21 mouse cellular contexts compared by ENCODE assay signal in genomic region chr17:28706697-28707096, GRCm38 (mm10). TPM values are rescaled to one million over a fixed set of nuclear protein-coding genes. Genes with fewer than 3 reads are reported as not detected.
DNase-seq lines count a peak whose midpoint lies in the region; ATAC-seq and TF ChIP-seq lines count a peak whose summit lies in the region.
"Had no signal": no experiment of that assay in that cellular context is flagged by ENCODE, and none has a peak within 500 bp of the region (broad histone marks: within the 10 kb centered on the region; RNA-seq: fewer than 3 reads in every experiment).

No protein-coding gene starts in this region.

- H3K4me3 ChIP-seq in kidney, adult 2 months (ENCODE audit: insufficient read depth, low read depth, low read length): no peak overlapping the region
- no peak overlapping the region for H3K4me3 ChIP-seq in kidney, embryonic 14.5 days (ENCODE audit: low read length)
- H3K4me3 ChIP-seq in megakaryocyte, embryonic 14.5 days (replicated peaks): peak overlapping the region; percentile 66
- no peak overlapping the region for H3K4me3 ChIP-seq in myocyte
- H3K4me3 ChIP-seq in forebrain, embryonic 13.5 days: no peak overlapping the region
- H3K4me3 ChIP-seq: forebrain, embryonic 10.5 days; heart, embryonic 10.5 days; hindbrain, embryonic 10.5 days; left cerebral cortex, adult 2 months; liver, embryonic 15.5 days; stomach, embryonic 15.5 days had no signal

- no peak for ATAC-seq in kidney, embryonic 14.5 days (ENCODE audit: low FRiP score, low TSS enrichment)
- ATAC-seq in megakaryocyte, adult 5-6 weeks (ENCODE audit: poor library complexity, severe bottlenecking): no peak
- peak; percentile 47 for ATAC-seq in common myeloid progenitor, adult 5-6 weeks (replicated peaks; ENCODE audit: low read depth, poor library complexity, severe bottlenecking)
- no peak for ATAC-seq in forebrain, embryonic 13.5 days
- ATAC-seq: CD4-positive, CD25-positive, alpha-beta regulatory T cell, adult 4 months had no signal

- no peaks in the 10 kb centered on the region for H3K9me3 ChIP-seq in kidney, embryonic 14.5 days (ENCODE audit: control insufficient read depth, low read length)
- no peaks in the 10 kb centered on the region for H3K9me3 ChIP-seq in megakaryocyte, embryonic 14.5 days
- H3K9me3 ChIP-seq in forebrain, embryonic 13.5 days (replicated peaks): no peaks in the 10 kb centered on the region
- H3K9me3 ChIP-seq: forebrain, embryonic 10.5 days; heart, embryonic 10.5 days; hindbrain, embryonic 10.5 days; liver, embryonic 15.5 days; stomach, embryonic 15.5 days had no signal

- no peak overlapping the region for H3K9ac ChIP-seq in kidney, embryonic 14.5 days (ENCODE audit: low read depth, low read length)
- no peak overlapping the region for H3K9ac ChIP-seq in forebrain, embryonic 13.5 days
- H3K9ac ChIP-seq: liver, embryonic 15.5 days; stomach, embryonic 15.5 days had no signal

- no peak for TF ChIP-seq POLR2A in kidney, adult 2 months (IDR thresholded peaks at IDR 0.05; ENCODE audit: low read depth, low read length)
- TF ChIP-seq POLR2A in myocyte (IDR thresholded peaks at IDR 0.05; ENCODE audit: insufficient read length, low read depth): no peak

- peak; percentile 33 for DNase-seq in kidney, adult 2 months
- DNase-seq: cerebellum, adult 9-10 months; kidney, adult 8-10 months; kidney, postnatal 25 days; lung, postnatal 14 days; midbrain, embryonic 14.5 days; thymus, adult 18-20 months; thymus, postnatal 4 days had no signal

- H3K36me3 ChIP-seq in kidney, adult 2 months (ENCODE audit: control insufficient read depth, insufficient read depth, low read length): no peaks in the 10 kb centered on the region
- no peaks in the 10 kb centered on the region for H3K36me3 ChIP-seq in kidney, embryonic 14.5 days (ENCODE audit: control insufficient read depth, insufficient read depth, low read length)
- H3K36me3 ChIP-seq in megakaryocyte, embryonic 14.5 days (replicated peaks; ENCODE audit: low read length): peaks cover 78% of the 10 kb centered on the region
- H3K36me3 ChIP-seq in myocyte (ENCODE audit: control insufficient read depth, insufficient read depth): no peaks in the 10 kb centered on the region
- no peaks in the 10 kb centered on the region for H3K36me3 ChIP-seq in forebrain, embryonic 13.5 days (ENCODE audit: poor library complexity, severe bottlenecking)
- H3K36me3 ChIP-seq: stomach, embryonic 15.5 days had no signal

- peaks cover 80% of the 10 kb centered on the region for H3K79me2 ChIP-seq in myocyte (ENCODE audit: control insufficient read depth, insufficient read depth)

- peak overlapping the region; percentile 25; the same call in 1 of the 2 replicates for H3K27ac ChIP-seq in kidney, adult 2 months (ENCODE audit: insufficient read depth, low read depth, low read length)
- no peak overlapping the region for H3K27ac ChIP-seq in kidney, embryonic 14.5 days (ENCODE audit: low read depth, low read length)
- no peak overlapping the region for H3K27ac ChIP-seq in forebrain, embryonic 13.5 days
- H3K27ac ChIP-seq: forebrain, embryonic 10.5 days; heart, embryonic 10.5 days; hindbrain, embryonic 10.5 days; left cerebral cortex, adult 2 months; liver, embryonic 15.5 days; stomach, embryonic 15.5 days had no signal

- H3K27me3 ChIP-seq in kidney, adult 2 months (replicated peaks; ENCODE audit: control insufficient read depth, insufficient read depth, low read length): no peaks in the 10 kb centered on the region
- H3K27me3 ChIP-seq in kidney, embryonic 14.5 days (ENCODE audit: control insufficient read depth, insufficient read depth, low read length): no peaks in the 10 kb centered on the region
- no peaks in the 10 kb centered on the region for H3K27me3 ChIP-seq in megakaryocyte, embryonic 14.5 days (replicated peaks)
- no peaks in the 10 kb centered on the region for H3K27me3 ChIP-seq in myocyte (ENCODE audit: control insufficient read depth, insufficient read depth, insufficient read length)
- H3K27me3 ChIP-seq in forebrain, embryonic 13.5 days: no peaks in the 10 kb centered on the region
- H3K27me3 ChIP-seq: liver, embryonic 15.5 days; stomach, embryonic 15.5 days had no signal

- peaks cover 44% of the 10 kb centered on the region for H3K4me1 ChIP-seq in kidney, adult 2 months (ENCODE audit: control insufficient read depth, insufficient read depth, low read length)
- 0 out of 2 replicates have a peak, but pooled peaks cover 5% of the 10 kb centered on the region for H3K4me1 ChIP-seq in kidney, embryonic 14.5 days (ENCODE audit: control insufficient read depth, insufficient read depth, low read length)
- H3K4me1 ChIP-seq in megakaryocyte, embryonic 14.5 days: peaks cover 87% of the 10 kb centered on the region
- H3K4me1 ChIP-seq in forebrain, embryonic 13.5 days: no peaks in the 10 kb centered on the region

- no peak for TF ChIP-seq CTCF in kidney, adult 2 months (conservative IDR thresholded peaks at IDR 0.05; ENCODE audit: insufficient read depth, insufficient read length, low read depth, low read length)

- H3K4me2 ChIP-seq in kidney, embryonic 14.5 days (replicated peaks; ENCODE audit: low read depth, low read length): no peak overlapping the region
- peak overlapping the region; percentile 8 for H3K4me2 ChIP-seq in myocyte (ENCODE audit: low read depth)
- no peak overlapping the region for H3K4me2 ChIP-seq in forebrain, embryonic 13.5 days
- H3K4me2 ChIP-seq: liver, embryonic 15.5 days; stomach, embryonic 15.5 days had no signal

- no peak overlapping the region for H3ac ChIP-seq in myocyte (ENCODE audit: control insufficient read depth, insufficient read length)

- 21% methylated on average over 1 of the region's 1 CpGs for WGBS in kidney, adult 2 months
- WGBS in kidney, embryonic 14.5 days: 50% methylated on average over 1 of the region's 1 CpGs
- 44% methylated on average over 1 of the region's 1 CpGs for WGBS in forebrain, embryonic 13.5 days

TF ChIP-seq in myocyte, 11 proteins besides CTCF, POLR2A, EP300 and RAD21:
- TF ChIP-seq USF1 (IDR thresholded peaks at IDR 0.05; ENCODE audit: low read depth) (no peak), E2F4 (IDR thresholded peaks at IDR 0.05; ENCODE audit: insufficient read depth) (no peak), MYOG (IDR thresholded peaks at IDR 0.05; ENCODE audit: control insufficient read depth in 1 of 3, insufficient read depth in 1 of 3, insufficient read length in 2 of 3, low read depth in 2 of 3) (no peak), SRF (IDR thresholded peaks at IDR 0.05; ENCODE audit: control insufficient read depth, insufficient read length, low read depth) (no peak), TCF3 (IDR thresholded peaks at IDR 0.05; ENCODE audit: insufficient read length, low read depth) (no peak), POLR2AphosphoS2 (IDR thresholded peaks at IDR 0.05; ENCODE audit: insufficient read length, low read depth) (no peak), REST (IDR thresholded peaks at IDR 0.05; ENCODE audit: insufficient read depth, insufficient read length) (no peak), TCF12 (IDR thresholded peaks at IDR 0.05; ENCODE audit: insufficient read depth, poor library complexity, severe bottlenecking) (no peak), MAX (IDR thresholded peaks at IDR 0.05; ENCODE audit: low read depth) (no peak), CEBPB (IDR thresholded peaks at IDR 0.05; ENCODE audit: insufficient read depth, poor library complexity, severe bottlenecking) (no peak), MYOD1 (IDR thresholded peaks at IDR 0.05; ENCODE audit: control insufficient read depth in 1 of 3, insufficient read length in 2 of 3, low read depth in 2 of 3) (no peak)

RNA-seq across cellular contexts. Expression of gene Mapk14, which starts 15.6 kb away (rescaled TPM):
- 92.2 and 97.3 TPM in 2 replicates for polyA plus RNA-seq in kidney, adult 2 months (2012; rRNA removed)
- 36.4 and 61.6 TPM in 2 replicates for polyA plus RNA-seq in kidney, embryonic 14.5 days (2014; fragmentation: Nextera tagmentation; extraction: Ambion mirVana)
- 23.4 and 34.8 TPM in 2 replicates for polyA plus RNA-seq in megakaryocyte, embryonic 14.5 days (2012; ENCODE audit: insufficient read depth, low replicate concordance)
- 163 and 164 TPM in 2 replicates for total RNA-seq in megakaryocyte, adult 5-6 weeks (2015)
- 143 and 160 TPM in 2 replicates for total RNA-seq in megakaryocyte, adult 5-6 weeks (2017)
- total RNA-seq in common myeloid progenitor, adult 5-6 weeks (2017): 81.4 and 94.2 TPM in 2 replicates
- polyA plus RNA-seq in myocyte (2012; fragmentation: generic; extraction: Trizol): 34.6 TPM
- polyA plus RNA-seq in forebrain, embryonic 13.5 days (2015; fragmentation: Nextera tagmentation; extraction: Ambion mirVana): 27.1 and 29.6 TPM in 2 replicates

RNA-seq across cellular contexts. Expression of gene Slc26a8, which starts 16.7 kb away (rescaled TPM):
- polyA plus RNA-seq in kidney, adult 2 months (2012; rRNA removed): 0.86 and 0.91 TPM in 2 replicates
- polyA plus RNA-seq in kidney, embryonic 14.5 days (2014; fragmentation: Nextera tagmentation; extraction: Ambion mirVana): 0.69 and 1.3 TPM in 2 replicates
- 1.2 and 1.4 TPM in 2 replicates for polyA plus RNA-seq in megakaryocyte, embryonic 14.5 days (2012; ENCODE audit: insufficient read depth, low replicate concordance)
- total RNA-seq in megakaryocyte, adult 5-6 weeks (2015): 0.52 and 0.58 TPM in 2 replicates
- total RNA-seq in megakaryocyte, adult 5-6 weeks (2017): 0.33 TPM in 1 of 2 replicates, not detected in the other
- total RNA-seq in common myeloid progenitor, adult 5-6 weeks (2017): 1.1 TPM in 1 of 2 replicates, not detected in the other
- not detected for polyA plus RNA-seq in myocyte (2012; fragmentation: generic; extraction: Trizol)
- 0.86 and 0.99 TPM in 2 replicates for polyA plus RNA-seq in forebrain, embryonic 13.5 days (2015; fragmentation: Nextera tagmentation; extraction: Ambion mirVana)

RNA-seq across cellular contexts. Expression of gene AC170998.1, which starts 19.2 kb away (rescaled TPM):
- polyA plus RNA-seq in kidney, adult 2 months (2012; rRNA removed): 0.63 and 0.94 TPM in 2 replicates
- 2.7 and 3.3 TPM in 2 replicates for polyA plus RNA-seq in kidney, embryonic 14.5 days (2014; fragmentation: Nextera tagmentation; extraction: Ambion mirVana)
- not detected in 2 replicates for polyA plus RNA-seq in megakaryocyte, embryonic 14.5 days (2012; ENCODE audit: insufficient read depth, low replicate concordance)
- 5.9 and 8.8 TPM in 2 replicates for total RNA-seq in megakaryocyte, adult 5-6 weeks (2015)
- 1.4 and 3.7 TPM in 2 replicates for total RNA-seq in megakaryocyte, adult 5-6 weeks (2017)
- 3.4 TPM in 1 of 2 replicates, not detected in the other for total RNA-seq in common myeloid progenitor, adult 5-6 weeks (2017)
- polyA plus RNA-seq in myocyte (2012; fragmentation: generic; extraction: Trizol): not detected
- 2.1 and 3.5 TPM in 2 replicates for polyA plus RNA-seq in forebrain, embryonic 13.5 days (2015; fragmentation: Nextera tagmentation; extraction: Ambion mirVana)
